Mouse (Mus musculus): ENCODE measurements around the gene Prox1. TPM values are rescaled to one million over a fixed set of nuclear protein-coding genes. Genes with fewer than 3 reads are reported as not detected.

Prox1 gene
- polyA plus RNA-seq, 1 experiment from 2014 or later, result 17.8 TPM

GRCm38 (mm10) chr1:190159457-190159856 lies 11.1 kb downstream of the Prox1 start:
- no peaks in the 10 kb centered on the region for H3K27me3 ChIP-seq (ENCODE audit: control insufficient read depth, insufficient read depth, low read length)
- no peaks in the 10 kb centered on the region for H3K36me3 ChIP-seq (ENCODE audit: control insufficient read depth, insufficient read depth, low read length)
- no peaks in the 10 kb centered on the region for H3K9me3 ChIP-seq (ENCODE audit: control insufficient read depth, low read length)
- no peak overlapping the region for H3K4me2 ChIP-seq (ENCODE audit: low read depth, low read length)
- no peak overlapping the region for H3K9ac ChIP-seq (replicated peaks; ENCODE audit: low read depth, low read length)
- H3K4me1 ChIP-seq (ENCODE audit: control insufficient read depth, insufficient read depth, low read length), result peaks cover 17% of the 10 kb centered on the region; the same call in 1 of the 2 replicates
- no peak overlapping the region for H3K4me3 ChIP-seq (ENCODE audit: low read depth, low read length)
- 40% methylated on average over 11 of the region's 11 CpGs for WGBS
- no peak overlapping the region for H3K27ac ChIP-seq (ENCODE audit: low read depth, low read length)
- no peak for ATAC-seq (ENCODE audit: low read depth)

- WGBS, result 7% methylated on average over 8 of the region's 8 CpGs
- H3K4me3 ChIP-seq (ENCODE audit: low read depth, low read length), result no peak overlapping the region
- ATAC-seq (ENCODE audit: low read depth), result no peak
These were observed 14.8 kb downstream of the Prox1 start for GRCm38 (mm10) chr1:190155751-190156150.

GRCm38 (mm10) chr1:190155021-190155420 lies 15.5 kb downstream of the Prox1 start:
- H3K4me2 ChIP-seq (ENCODE audit: low read depth, low read length), result no peak overlapping the region
- no peak for ATAC-seq (ENCODE audit: low read depth)
- peaks cover 17% of the 10 kb centered on the region for H3K4me1 ChIP-seq (ENCODE audit: control insufficient read depth, insufficient read depth, low read length)

More at GRCm38 (mm10) chr1:190155751-190156150, 14.8 kb downstream of the Prox1 start:
- H3K4me2 ChIP-seq (ENCODE audit: low read depth, low read length), result no peak overlapping the region
- no peaks in the 10 kb centered on the region for H3K9me3 ChIP-seq (ENCODE audit: control insufficient read depth, low read length)
- peaks cover 14% of the 10 kb centered on the region; the same call in 1 of the 2 replicates for H3K4me1 ChIP-seq (ENCODE audit: control insufficient read depth, insufficient read depth, low read length)
- no peaks in the 10 kb centered on the region for H3K36me3 ChIP-seq (ENCODE audit: control insufficient read depth, insufficient read depth, low read length)
- peak overlapping the region; percentile 11; the same call in 1 of the 2 replicates for H3K9ac ChIP-seq (replicated peaks; ENCODE audit: low read depth, low read length)
- no peak overlapping the region for H3K27ac ChIP-seq (ENCODE audit: low read depth, low read length)
- no peaks in the 10 kb centered on the region for H3K27me3 ChIP-seq (ENCODE audit: control insufficient read depth, insufficient read depth, low read length)

GRCm38 (mm10) chr1:190154292-190154691 lies 16.2 kb downstream of the Prox1 start:
- no peaks in the 10 kb centered on the region for H3K9me3 ChIP-seq (ENCODE audit: control insufficient read depth, low read length)
- H3K27ac ChIP-seq (ENCODE audit: low read depth, low read length), result no peak overlapping the region
- H3K4me1 ChIP-seq (ENCODE audit: control insufficient read depth, insufficient read depth, low read length), result peaks cover 24% of the 10 kb centered on the region
- ATAC-seq (ENCODE audit: low read depth), result 0 out of 2 replicates have a peak, but pooled peaks have one; percentile 44
- H3K4me3 ChIP-seq (ENCODE audit: low read depth, low read length), result no peak overlapping the region
- H3K36me3 ChIP-seq (ENCODE audit: control insufficient read depth, insufficient read depth, low read length), result no peaks in the 10 kb centered on the region
- H3K4me2 ChIP-seq (ENCODE audit: low read depth, low read length), result no peak overlapping the region
- no peak overlapping the region for H3K9ac ChIP-seq (replicated peaks; ENCODE audit: low read depth, low read length)
- WGBS, result 12% methylated on average over 7 of the region's 7 CpGs
- no peaks in the 10 kb centered on the region for H3K27me3 ChIP-seq (ENCODE audit: control insufficient read depth, insufficient read depth, low read length)

More at GRCm38 (mm10) chr1:190155021-190155420, 15.5 kb downstream of the Prox1 start:
- no peaks in the 10 kb centered on the region for H3K9me3 ChIP-seq (ENCODE audit: control insufficient read depth, low read length)
- 27% methylated on average over 2 of the region's 2 CpGs for WGBS
- H3K9ac ChIP-seq (replicated peaks; ENCODE audit: low read depth, low read length), result no peak overlapping the region
- no peak overlapping the region for H3K27ac ChIP-seq (ENCODE audit: low read depth, low read length)
- no peak overlapping the region for H3K4me3 ChIP-seq (ENCODE audit: low read depth, low read length)
- H3K27me3 ChIP-seq (ENCODE audit: control insufficient read depth, insufficient read depth, low read length), result no peaks in the 10 kb centered on the region
- H3K36me3 ChIP-seq (ENCODE audit: control insufficient read depth, insufficient read depth, low read length), result no peaks in the 10 kb centered on the region

- ATAC-seq (ENCODE audit: low read depth), result no peak
- 38% methylated on average over 6 of the region's 6 CpGs for WGBS
- no peak overlapping the region for H3K27ac ChIP-seq (ENCODE audit: low read depth, low read length)
- no peaks in the 10 kb centered on the region for H3K9me3 ChIP-seq (ENCODE audit: control insufficient read depth, low read length)
- no peak overlapping the region for H3K9ac ChIP-seq (replicated peaks; ENCODE audit: low read depth, low read length)
- no peaks in the 10 kb centered on the region for H3K27me3 ChIP-seq (ENCODE audit: control insufficient read depth, insufficient read depth, low read length)
- H3K36me3 ChIP-seq (ENCODE audit: control insufficient read depth, insufficient read depth, low read length), result no peaks in the 10 kb centered on the region
- peaks cover 40% of the 10 kb centered on the region for H3K4me1 ChIP-seq (ENCODE audit: control insufficient read depth, insufficient read depth, low read length)
- no peak overlapping the region for H3K4me2 ChIP-seq (ENCODE audit: low read depth, low read length)
- H3K4me3 ChIP-seq (ENCODE audit: low read depth, low read length), result no peak overlapping the region
These were observed 17.9 kb downstream of the Prox1 start for GRCm38 (mm10) chr1:190152603-190153002.

- WGBS, result 10% methylated on average over 17 of the region's 17 CpGs
- no peaks in the 10 kb centered on the region for H3K9me3 ChIP-seq (ENCODE audit: control insufficient read depth, low read length)
- ATAC-seq (ENCODE audit: low read depth), result peak; percentile 80
- H3K36me3 ChIP-seq (ENCODE audit: control insufficient read depth, insufficient read depth, low read length), result no peaks in the 10 kb centered on the region
- H3K9ac ChIP-seq (replicated peaks; ENCODE audit: low read depth, low read length), result no peak overlapping the region
- H3K4me3 ChIP-seq (ENCODE audit: low read depth, low read length), result no peak overlapping the region
- H3K27me3 ChIP-seq (ENCODE audit: control insufficient read depth, insufficient read depth, low read length), result no peaks in the 10 kb centered on the region
- H3K27ac ChIP-seq (ENCODE audit: low read depth, low read length), result peak overlapping the region; percentile 48; the same call in 1 of the 2 replicates
- H3K4me2 ChIP-seq (ENCODE audit: low read depth, low read length), result peak overlapping the region; percentile 40
- peaks cover 34% of the 10 kb centered on the region for H3K4me1 ChIP-seq (ENCODE audit: control insufficient read depth, insufficient read depth, low read length)
These were observed 21.2 kb downstream of the Prox1 start for GRCm38 (mm10) chr1:190149233-190149741.

- peak overlapping the region; percentile 62; the same call in 1 of the 2 replicates for H3K27ac ChIP-seq (ENCODE audit: low read depth, low read length)
- no peak overlapping the region; the same call in 1 of the 2 replicates for H3K9ac ChIP-seq (replicated peaks; ENCODE audit: low read depth, low read length)
These were observed 21.8 kb downstream of the Prox1 start for GRCm38 (mm10) chr1:190148661-190149232.

GRCm38 (mm10) chr1:190147816-190148215 lies 22.7 kb downstream of the Prox1 start:
- WGBS, result 53% methylated on average over 6 of the region's 6 CpGs
- Histone ChIP-seq H3K27ac (ENCODE audit: low read depth, low read length) (no peak overlapping the region; the same call in 1 of the 2 replicates), H3K4me1 (ENCODE audit: control insufficient read depth, insufficient read depth, low read length) (peaks cover 25% of the 10 kb centered on the region), H3K4me3 (ENCODE audit: low read depth, low read length) (no peak overlapping the region), H3K9me3 (ENCODE audit: control insufficient read depth, low read length) (no peaks in the 10 kb centered on the region), H3K36me3 (ENCODE audit: control insufficient read depth, insufficient read depth, low read length) (no peaks in the 10 kb centered on the region), H3K27me3 (ENCODE audit: control insufficient read depth, insufficient read depth, low read length) (no peaks in the 10 kb centered on the region), H3K9ac (replicated peaks; ENCODE audit: low read depth, low read length) (no peak overlapping the region), H3K4me2 (ENCODE audit: low read depth, low read length) (no peak overlapping the region)
- no peak for ATAC-seq (ENCODE audit: low read depth)

More at GRCm38 (mm10) chr1:190148661-190149232, 21.8 kb downstream of the Prox1 start:
- peaks cover 29% of the 10 kb centered on the region for H3K4me1 ChIP-seq (ENCODE audit: control insufficient read depth, insufficient read depth, low read length)
- no peaks in the 10 kb centered on the region for H3K9me3 ChIP-seq (ENCODE audit: control insufficient read depth, low read length)
- H3K27me3 ChIP-seq (ENCODE audit: control insufficient read depth, insufficient read depth, low read length), result no peaks in the 10 kb centered on the region
- H3K4me2 ChIP-seq (ENCODE audit: low read depth, low read length), result peak overlapping the region; percentile 40; the same call in 1 of the 2 replicates
- no peak overlapping the region for H3K4me3 ChIP-seq (ENCODE audit: low read depth, low read length)
- no peak for ATAC-seq (ENCODE audit: low read depth)
- 13% methylated on average over 12 of the region's 12 CpGs for WGBS
- no peaks in the 10 kb centered on the region for H3K36me3 ChIP-seq (ENCODE audit: control insufficient read depth, insufficient read depth, low read length)

- Histone ChIP-seq H3K27me3 (ENCODE audit: control insufficient read depth, insufficient read depth, low read length) (no peaks in the 10 kb centered on the region), H3K27ac (ENCODE audit: low read depth, low read length) (no peak overlapping the region)
- ATAC-seq (ENCODE audit: low read depth), result no peak
These were observed 26.1 kb downstream of the Prox1 start for GRCm38 (mm10) chr1:190144416-190144815.

More at GRCm38 (mm10) chr1:190144416-190144815, 26.1 kb downstream of the Prox1 start:
- no peak overlapping the region for H3K4me2 ChIP-seq (ENCODE audit: low read depth, low read length)
- no peak overlapping the region for H3K4me3 ChIP-seq (ENCODE audit: low read depth, low read length)
- peaks cover 24% of the 10 kb centered on the region for H3K4me1 ChIP-seq (ENCODE audit: control insufficient read depth, insufficient read depth, low read length)
- no peaks in the 10 kb centered on the region for H3K9me3 ChIP-seq (ENCODE audit: control insufficient read depth, low read length)
- no peaks in the 10 kb centered on the region for H3K36me3 ChIP-seq (ENCODE audit: control insufficient read depth, insufficient read depth, low read length)
- H3K9ac ChIP-seq (replicated peaks; ENCODE audit: low read depth, low read length), result no peak overlapping the region

Measured in neural tube, embryonic 14.5 days (tissue).